Mouse (Mus musculus): ENCODE data around the gene Bdh2. TPM values are rescaled to one million over a fixed set of nuclear protein-coding genes. Genes with fewer than 3 reads are reported as not detected.
A peak's percentile ranks its signal among the peaks of the same experiment; 100 is the strongest.

Gene Bdh2
- polyA plus RNA-seq, 1 experiment from 2014 or later = 5.7 TPM

DNA sequence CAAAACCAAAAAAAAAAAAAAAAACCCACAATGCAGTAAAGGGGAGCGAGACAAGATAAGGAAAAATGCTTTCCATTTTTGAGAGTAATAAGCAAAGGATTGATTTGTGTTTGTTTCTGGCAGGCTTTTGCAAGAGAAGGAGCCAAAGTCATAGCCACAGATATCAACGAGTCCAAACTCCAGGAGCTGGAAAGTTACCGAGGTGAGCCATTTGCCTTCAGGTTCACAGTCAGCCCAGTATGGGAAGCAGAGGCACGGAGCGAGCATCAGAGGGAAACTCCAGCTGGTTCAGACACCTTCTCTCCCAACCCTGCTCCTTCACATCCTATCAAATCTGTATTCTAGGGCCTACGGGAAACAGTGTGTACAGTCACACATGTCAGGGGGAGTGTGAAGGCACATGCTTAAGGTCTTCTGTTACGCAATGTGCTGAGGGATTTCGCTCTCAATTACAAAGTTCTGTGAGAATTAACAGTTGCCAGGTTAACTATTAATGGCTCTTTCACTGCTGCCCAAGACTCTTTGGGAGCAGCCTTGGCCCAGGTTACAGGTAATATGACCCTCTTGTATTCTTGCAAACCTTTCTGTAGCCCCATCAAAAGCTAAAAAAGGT lies 7.2 kb downstream of the Bdh2 start:
- 92% methylated on average over 8 of the region's 8 CpGs for WGBS
- H3K36me3 ChIP-seq (ENCODE audit: control insufficient read depth, insufficient read depth, low read length) = no peaks in the 10 kb centered on the region
- H3K4me1 ChIP-seq (ENCODE audit: control insufficient read depth, insufficient read depth, low read length) = no peaks in the 10 kb centered on the region
- DNase-seq (ENCODE audit: low spot score, missing footprints) (no peak), ATAC-seq (ENCODE audit: low FRiP score) (no peak)
- H3K4me3 ChIP-seq (ENCODE audit: low read depth, low read length) = no peak overlapping the region
- no peak overlapping the region for H3K9ac ChIP-seq (ENCODE audit: low read length)
- H3K27me3 ChIP-seq (ENCODE audit: control insufficient read depth, insufficient read depth, low read length) = no peaks in the 10 kb centered on the region
- no peak overlapping the region for H3K4me2 ChIP-seq
- H3K9me3 ChIP-seq (ENCODE audit: control insufficient read depth, low read length) = no peaks in the 10 kb centered on the region
- H3K27ac ChIP-seq (ENCODE audit: low read depth, low read length) = no peak overlapping the region

DNA sequence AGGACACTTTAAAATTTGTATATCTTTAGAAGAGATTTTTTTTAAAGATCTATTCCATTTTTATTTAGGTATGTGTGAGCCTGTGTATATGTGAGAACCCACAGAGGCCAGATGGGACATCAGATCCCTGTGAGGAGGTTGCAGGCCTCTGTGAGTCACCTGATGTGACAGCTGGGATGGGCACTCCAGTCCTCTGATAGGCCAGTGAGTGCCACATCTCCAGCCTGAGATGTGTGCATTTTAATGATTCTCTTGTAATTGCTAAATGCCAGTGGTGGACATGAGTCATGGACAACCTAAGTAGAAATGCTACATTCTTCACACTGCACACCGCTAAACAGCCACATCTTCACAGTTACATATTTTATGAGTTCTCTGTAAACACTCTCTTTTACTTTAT lies 8.1 kb downstream of the Bdh2 start:
- no peaks in the 10 kb centered on the region for H3K36me3 ChIP-seq (ENCODE audit: control insufficient read depth, insufficient read depth, low read length)
- ATAC-seq (ENCODE audit: low FRiP score) (no peak), DNase-seq (ENCODE audit: low spot score, missing footprints) (no peak)
- H3K9me3 ChIP-seq (ENCODE audit: control insufficient read depth, low read length) = no peaks in the 10 kb centered on the region
- no peak overlapping the region for H3K9ac ChIP-seq (ENCODE audit: low read length)
- no peak overlapping the region for H3K27ac ChIP-seq (ENCODE audit: low read depth, low read length)
- no peak overlapping the region for H3K4me2 ChIP-seq
- H3K27me3 ChIP-seq (ENCODE audit: control insufficient read depth, insufficient read depth, low read length) = no peaks in the 10 kb centered on the region
- H3K4me1 ChIP-seq (ENCODE audit: control insufficient read depth, insufficient read depth, low read length) = no peaks in the 10 kb centered on the region
- no peak overlapping the region for H3K4me3 ChIP-seq (ENCODE audit: low read depth, low read length)
- WGBS = 94% methylated on average over 1 of the region's 1 CpGs

GRCm38 (mm10) chr3:135290249-135290894 lies 9.4 kb downstream of the Bdh2 start:
- H3K4me3 ChIP-seq (ENCODE audit: low read depth, low read length) = no peak overlapping the region
- no peak overlapping the region for H3K4me2 ChIP-seq
- 100% methylated on average over 7 of the region's 7 CpGs for WGBS
- no peak overlapping the region for H3K27ac ChIP-seq (ENCODE audit: low read depth, low read length)
- no peak overlapping the region for H3K9ac ChIP-seq (ENCODE audit: low read length)
- H3K4me1 ChIP-seq (ENCODE audit: control insufficient read depth, insufficient read depth, low read length) = no peaks in the 10 kb centered on the region
- ATAC-seq (ENCODE audit: low FRiP score) (peak; percentile 73), DNase-seq (ENCODE audit: low spot score, missing footprints) (peak; percentile 93)
- H3K27me3 ChIP-seq (ENCODE audit: control insufficient read depth, insufficient read depth, low read length) = no peaks in the 10 kb centered on the region
- no peaks in the 10 kb centered on the region for H3K36me3 ChIP-seq (ENCODE audit: control insufficient read depth, insufficient read depth, low read length)
- H3K9me3 ChIP-seq (ENCODE audit: control insufficient read depth, low read length) = no peaks in the 10 kb centered on the region

DNA sequence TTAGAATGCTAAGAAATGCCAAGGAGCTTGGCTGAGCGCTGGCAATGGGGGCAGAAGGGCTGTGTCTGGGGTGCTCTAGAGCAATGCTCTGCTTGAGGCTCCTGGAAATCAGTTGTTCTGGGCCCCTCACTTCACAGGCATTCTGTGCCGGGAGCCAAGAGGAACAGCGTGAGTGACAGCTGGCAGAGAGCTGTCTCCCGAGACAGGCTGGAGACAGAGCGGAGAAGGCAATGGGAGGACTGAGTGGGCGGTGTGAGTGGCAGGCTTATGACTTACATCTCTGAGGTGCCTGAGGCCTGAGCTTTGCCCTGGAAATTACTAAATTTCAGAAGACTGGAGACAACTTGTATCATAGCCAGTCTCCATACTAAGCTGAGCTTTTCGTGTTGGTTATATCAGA lies 12.7 kb downstream of the Bdh2 start:
- WGBS = 51% methylated on average over 7 of the region's 7 CpGs
- 0 out of 2 replicates have a peak, but pooled peaks have one; percentile 49 for ATAC-seq (ENCODE audit: low FRiP score)

GRCm38 (mm10) chr3:135295559-135295958 lies 14.5 kb downstream of the Bdh2 start:
- ATAC-seq (ENCODE audit: low FRiP score) = no peak
- WGBS = 88% methylated on average over 1 of the region's 1 CpGs

More for the DNA sequence above, 12.7 kb downstream of the Bdh2 start:
- no peak overlapping the region for H3K4me3 ChIP-seq (ENCODE audit: low read depth, low read length)
- no peaks in the 10 kb centered on the region for H3K27me3 ChIP-seq (ENCODE audit: control insufficient read depth, insufficient read depth, low read length)
- no peaks in the 10 kb centered on the region for H3K36me3 ChIP-seq (ENCODE audit: control insufficient read depth, insufficient read depth, low read length)
- H3K27ac ChIP-seq (ENCODE audit: low read depth, low read length) = no peak overlapping the region
- DNase-seq (ENCODE audit: low spot score, missing footprints) = no peak
- no peak overlapping the region for H3K9ac ChIP-seq (ENCODE audit: low read length)
- no peaks in the 10 kb centered on the region for H3K9me3 ChIP-seq (ENCODE audit: control insufficient read depth, low read length)
- no peaks in the 10 kb centered on the region for H3K4me1 ChIP-seq (ENCODE audit: control insufficient read depth, insufficient read depth, low read length)
- H3K4me2 ChIP-seq = no peak overlapping the region

DNA sequence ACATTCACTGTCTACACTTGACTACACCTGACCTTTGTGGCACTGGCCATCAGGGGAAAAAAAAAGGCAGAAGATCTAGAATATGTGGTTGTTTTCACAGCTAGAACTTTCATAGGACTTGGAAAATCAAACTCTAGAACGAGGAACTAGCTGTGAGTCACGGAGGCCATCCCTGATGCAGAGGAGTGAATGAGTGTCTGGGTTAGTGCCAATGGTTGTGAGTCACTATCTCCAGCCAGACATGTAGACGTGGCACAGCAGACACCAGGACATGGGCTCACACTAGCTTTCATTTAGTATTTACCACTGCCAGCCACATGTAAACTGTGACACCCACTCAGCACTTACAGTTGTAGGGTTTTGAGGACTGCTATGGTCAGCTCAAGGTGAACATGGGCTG lies 17.5 kb downstream of the Bdh2 start:
- no peak overlapping the region for H3K9ac ChIP-seq (ENCODE audit: low read length)
- ATAC-seq (ENCODE audit: low FRiP score) = no peak
- no peak overlapping the region for H3K27ac ChIP-seq (ENCODE audit: low read depth, low read length)
- H3K4me2 ChIP-seq = no peak overlapping the region
- no peaks in the 10 kb centered on the region for H3K27me3 ChIP-seq (ENCODE audit: control insufficient read depth, insufficient read depth, low read length)
- DNase-seq (ENCODE audit: low spot score, missing footprints) = no peak
- H3K4me3 ChIP-seq (ENCODE audit: low read depth, low read length) = no peak overlapping the region
- no peaks in the 10 kb centered on the region for H3K36me3 ChIP-seq (ENCODE audit: control insufficient read depth, insufficient read depth, low read length)
- peaks cover 4% of the 10 kb centered on the region for H3K4me1 ChIP-seq (ENCODE audit: control insufficient read depth, insufficient read depth, low read length)
- WGBS = 87% methylated on average over 3 of the region's 3 CpGs
- no peaks in the 10 kb centered on the region for H3K9me3 ChIP-seq (ENCODE audit: control insufficient read depth, low read length)

More at GRCm38 (mm10) chr3:135295559-135295958, 14.5 kb downstream of the Bdh2 start:
- no peak overlapping the region for H3K27ac ChIP-seq (ENCODE audit: low read depth, low read length)
- no peak overlapping the region for H3K4me2 ChIP-seq
- H3K36me3 ChIP-seq (ENCODE audit: control insufficient read depth, insufficient read depth, low read length) = no peaks in the 10 kb centered on the region
- no peak overlapping the region for H3K9ac ChIP-seq (ENCODE audit: low read length)
- H3K4me3 ChIP-seq (ENCODE audit: low read depth, low read length) = no peak overlapping the region
- H3K4me1 ChIP-seq (ENCODE audit: control insufficient read depth, insufficient read depth, low read length) = no peaks in the 10 kb centered on the region
- DNase-seq (ENCODE audit: low spot score, missing footprints) = no peak
- H3K27me3 ChIP-seq (ENCODE audit: control insufficient read depth, insufficient read depth, low read length) = no peaks in the 10 kb centered on the region
- no peaks in the 10 kb centered on the region for H3K9me3 ChIP-seq (ENCODE audit: control insufficient read depth, low read length)

DNA sequence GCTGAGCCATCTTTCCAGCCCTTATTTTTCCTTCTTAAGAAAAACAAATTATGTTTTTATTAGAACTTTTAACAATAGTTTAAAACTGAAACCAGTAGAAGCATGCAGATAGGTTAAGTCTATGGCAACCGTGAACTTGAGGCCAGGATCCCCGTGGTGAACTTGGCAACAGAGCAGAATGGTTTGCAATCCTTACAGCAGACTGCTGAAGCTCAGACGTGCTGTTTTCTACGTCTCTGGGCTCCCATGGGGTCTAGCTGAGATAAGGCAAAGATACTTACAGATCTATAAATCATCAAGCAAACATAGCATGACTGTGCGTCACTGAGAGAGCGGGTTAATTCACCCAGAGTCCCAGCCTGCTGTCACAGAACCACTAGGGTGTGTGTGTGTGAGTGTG lies 19.1 kb downstream of the Bdh2 start:
- Histone ChIP-seq H3K9me3 (ENCODE audit: control insufficient read depth, low read length) (no peaks in the 10 kb centered on the region), H3K27ac (ENCODE audit: low read depth, low read length) (no peak overlapping the region), H3K27me3 (ENCODE audit: control insufficient read depth, insufficient read depth, low read length) (no peaks in the 10 kb centered on the region), H3K4me3 (ENCODE audit: low read depth, low read length) (no peak overlapping the region), H3K9ac (ENCODE audit: low read length) (no peak overlapping the region), H3K4me2 (no peak overlapping the region), H3K4me1 (ENCODE audit: control insufficient read depth, insufficient read depth, low read length) (peaks cover 15% of the 10 kb centered on the region), H3K36me3 (ENCODE audit: control insufficient read depth, insufficient read depth, low read length) (no peaks in the 10 kb centered on the region)
- DNase-seq (ENCODE audit: low spot score, missing footprints) = no peak
- no peak for ATAC-seq (ENCODE audit: low FRiP score)
- 73% methylated on average over 6 of the region's 6 CpGs for WGBS

- DNase-seq (ENCODE audit: low spot score, missing footprints) = peak; percentile 91
- Histone ChIP-seq H3K4me1 (ENCODE audit: control insufficient read depth, insufficient read depth, low read length) (peaks cover 21% of the 10 kb centered on the region), H3K27ac (ENCODE audit: low read depth, low read length) (no peak overlapping the region), H3K9me3 (ENCODE audit: control insufficient read depth, low read length) (no peaks in the 10 kb centered on the region), H3K9ac (ENCODE audit: low read length) (no peak overlapping the region), H3K27me3 (ENCODE audit: control insufficient read depth, insufficient read depth, low read length) (no peaks in the 10 kb centered on the region; the same call in 1 of the 2 replicates), H3K4me2 (no peak overlapping the region), H3K36me3 (ENCODE audit: control insufficient read depth, insufficient read depth, low read length) (no peaks in the 10 kb centered on the region), H3K4me3 (ENCODE audit: low read depth, low read length) (no peak overlapping the region)
- ATAC-seq (ENCODE audit: low FRiP score) = peak; percentile 49
- 6% methylated on average over 6 of the region's 6 CpGs for WGBS
Observed at GRCm38 (mm10) chr3:135304060-135304459, 23.0 kb downstream of the Bdh2 start.

GRCm38 (mm10) chr3:135304566-135304965 lies 23.5 kb downstream of the Bdh2 start:
- no peaks in the 10 kb centered on the region; the same call in 1 of the 2 replicates for H3K27me3 ChIP-seq (ENCODE audit: control insufficient read depth, insufficient read depth, low read length)
- H3K4me1 ChIP-seq (ENCODE audit: control insufficient read depth, insufficient read depth, low read length) = peaks cover 21% of the 10 kb centered on the region
- H3K4me3 ChIP-seq (ENCODE audit: low read depth, low read length) = no peak overlapping the region
- H3K9ac ChIP-seq (ENCODE audit: low read length) = no peak overlapping the region
- H3K4me2 ChIP-seq = no peak overlapping the region
- peak; percentile 89 for DNase-seq (ENCODE audit: low spot score, missing footprints)
- no peaks in the 10 kb centered on the region for H3K9me3 ChIP-seq (ENCODE audit: control insufficient read depth, low read length)
- no peaks in the 10 kb centered on the region for H3K36me3 ChIP-seq (ENCODE audit: control insufficient read depth, insufficient read depth, low read length)
- H3K27ac ChIP-seq (ENCODE audit: low read depth, low read length) = no peak overlapping the region
- peak; percentile 55 for ATAC-seq (ENCODE audit: low FRiP score)
- 7% methylated on average over 9 of the region's 9 CpGs for WGBS
